Mouse (Mus musculus) MEL (cell line): Measurements from ENCODE around the gene Gm13290. TPM values are rescaled to one million over a fixed set of nuclear protein-coding genes. Genes with fewer than 3 reads are reported as not detected.
"Not testable (repeated sequence)": the region's sequence is repeated elsewhere in the genome, so short reads cannot be mapped to it uniquely, and the experiment has no call there.

ENCODE experiments used
- DNase-seq: peaks from one replicate; pipeline ENCODE4 v3.0.0; 2011; ENCODE audit warnings: low read depth, low spot score
- H3K27ac ChIP-seq: 2 replicates; pipeline ENCODE4 v1.5.1; 2012; ENCODE audit warnings: low read depth, mild to moderate bottlenecking, control low read depth, low read length, moderate library complexity; ENCODE audit not compliant: control insufficient read depth
- H3K27me3 ChIP-seq, 2 experiments: fragments of 150-350 bp in 1 of 2; sonication (generic) in 1 of 2; 2 replicates each; pipeline ENCODE4 v1.6.1; 2012; ENCODE audit warnings: low read length in 2 of 2, mild to moderate bottlenecking in 2 of 2, improper control_type of control experiment in 1 of 2, moderate library complexity in 1 of 2; ENCODE audit not compliant: insufficient read depth in 2 of 2, control insufficient read depth in 1 of 2
- H3K36me3 ChIP-seq, 2 experiments: 2 replicates each; pipeline ENCODE4 v1.6.1; 2012 to 2014; ENCODE audit warnings: low read length in 2 of 2, improper control_type of control experiment in 1 of 2, inconsistent platforms in 1 of 2, mild to moderate bottlenecking in 1 of 2; ENCODE audit not compliant: insufficient read depth in 2 of 2, control insufficient read depth in 1 of 2
- H3K4me1 ChIP-seq, 2 experiments: fragments of 150-350 bp in 1 of 2; sonication (generic) in 1 of 2; 2 replicates each; pipeline ENCODE4 v1.6.1; 2012; ENCODE audit warnings: low read length in 2 of 2, improper control_type of control experiment in 1 of 2, mild to moderate bottlenecking in 1 of 2; ENCODE audit not compliant: insufficient read depth in 2 of 2, control insufficient read depth in 1 of 2
- H3K4me3 ChIP-seq, 2 experiments: fragments of 150-350 bp in 1 of 2; sonication (generic) in 1 of 2; 2 replicates each; pipeline ENCODE4 v1.5.1; 2012; ENCODE audit warnings: low read depth in 2 of 2, low read length in 2 of 2, mild to moderate bottlenecking in 2 of 2, moderate library complexity in 2 of 2, control low read depth in 1 of 2, improper control_type of control experiment in 1 of 2; ENCODE audit not compliant: control insufficient read depth in 1 of 2, insufficient read depth in 1 of 2
- H3K79me2 ChIP-seq: 2 replicates; pipeline ENCODE4 v1.6.1; 2012; ENCODE audit warnings: mild to moderate bottlenecking, low read length, moderate library complexity; ENCODE audit not compliant: control insufficient read depth, poor library complexity, insufficient read depth
- H3K9ac ChIP-seq: 2 replicates; pipeline ENCODE4 v1.6.1; 2012; ENCODE audit warnings: low read depth, mild to moderate bottlenecking, control low read depth, low read length, moderate library complexity; ENCODE audit not compliant: control insufficient read depth, poor library complexity, severe bottlenecking
- H3K9me3 ChIP-seq: fragments of 150-350 bp; sonication (generic); replicated peaks from 2 replicates; pipeline ENCODE4 v1.6.1; 2012; ENCODE audit warnings: mild to moderate bottlenecking, low read length, improper control_type of control experiment, moderate library complexity; ENCODE audit not compliant: insufficient read depth
- CTCF ChIP-seq, 3 experiments: IDR thresholded peaks in 2 of 3; conservative IDR thresholded peaks in 1 of 3; 2 replicates each; pipeline ENCODE4 v1.5.1; 2011 to 2012; ENCODE audit warnings: low read length in 3 of 3, low read depth in 2 of 3, mild to moderate bottlenecking in 2 of 3, improper control_type of control experiment in 1 of 3, inconsistent platforms in 1 of 3, mixed read lengths in 1 of 3, moderate library complexity in 1 of 3; ENCODE audit not compliant: control insufficient read depth in 1 of 3, insufficient read depth in 1 of 3, poor library complexity in 1 of 3, severe bottlenecking in 1 of 3
- polyA plus RNA-seq, 2 experiments: library from polyadenylated mRNA; stranded (reverse) in 1 of 2; unstranded in 1 of 2; fragments of >175 nt in 1 of 2; fragments of >200 nt in 1 of 2; gene quantifications; 2 replicates each; pipeline versions ENCODE4 v1.2.1 to v1.2.4; 2012; ENCODE audit warnings: low replicate concordance in 2 of 2, low read depth in 1 of 2; ENCODE audit not compliant: insufficient read length in 2 of 2, insufficient read depth in 1 of 2, missing spikeins in 1 of 2
- total RNA-seq: library from RNA; depleted of rRNA; stranded (reverse); fragments of 300-350 nt; gene quantifications from 2 replicates; pipeline ENCODE4 v1.2.3, GENCODE M21; 2012

Gm13290 gene
- total and polyA plus RNA-seq, 3 experiments, result 0.29 TPM; not detected in 2

DNA sequence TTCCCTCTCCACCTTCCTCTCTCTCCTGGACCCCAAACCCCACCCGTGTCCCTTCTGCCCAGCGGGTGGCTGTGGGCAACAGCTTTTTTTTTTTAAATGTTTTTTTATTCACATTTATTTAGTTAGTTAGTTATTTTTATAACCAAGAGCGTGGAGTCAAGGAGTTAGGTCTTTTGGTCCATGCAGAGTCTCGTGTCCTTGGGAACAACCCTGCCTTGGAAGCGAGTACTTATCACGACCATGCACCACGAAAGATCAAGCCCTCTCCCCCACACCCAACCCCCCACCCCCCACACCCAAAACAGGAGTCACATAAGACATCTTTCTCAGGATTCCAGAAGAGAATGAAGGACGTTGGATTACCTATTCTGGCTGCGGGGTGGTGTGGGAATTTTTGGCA, 11.3 kb upstream of the Gm13290 start:
- DNase-seq, H3K9me3 ChIP-seq, H3K4me3 ChIP-seq, H3K9ac ChIP-seq, H3K4me1 ChIP-seq, H3K27ac ChIP-seq, H3K79me2 ChIP-seq, H3K27me3 ChIP-seq, H3K36me3 ChIP-seq: not testable (repeated sequence)
- 0 out of 6 replicates have a peak, but pooled peaks of 1 of the 3 experiments have one; percentile 2 for TF ChIP-seq CTCF (IDR thresholded peaks at IDR 0.05 in 2 of 3, conservative IDR thresholded peaks at IDR 0.05 in 1 of 3; ENCODE audit: control insufficient read depth in 1 of 3, insufficient read depth in 1 of 3, low read depth in 2 of 3, low read length in 3 of 3, poor library complexity in 1 of 3, severe bottlenecking in 1 of 3)
- TF ChIP-seq, all 39 proteins: peak for 1; not testable (repeated sequence) for 38

GRCm38 (mm10) chr4:88763384-88764018, 10.1 kb upstream of the Gm13290 start:
- not testable (repeated sequence) for H3K27me3 ChIP-seq, H3K36me3 ChIP-seq, H3K4me1 ChIP-seq, H3K9me3 ChIP-seq, H3K79me2 ChIP-seq, H3K27ac ChIP-seq
- Histone ChIP-seq H3K4me3 (peak overlapping the region in 1 of 2 experiments; percentile 23; a peak in 1 of 4 replicates), H3K9ac (peak overlapping the region; percentile 45; the same call in 1 of the 2 replicates)
- DNase-seq, result peak; percentile 37

DNA sequence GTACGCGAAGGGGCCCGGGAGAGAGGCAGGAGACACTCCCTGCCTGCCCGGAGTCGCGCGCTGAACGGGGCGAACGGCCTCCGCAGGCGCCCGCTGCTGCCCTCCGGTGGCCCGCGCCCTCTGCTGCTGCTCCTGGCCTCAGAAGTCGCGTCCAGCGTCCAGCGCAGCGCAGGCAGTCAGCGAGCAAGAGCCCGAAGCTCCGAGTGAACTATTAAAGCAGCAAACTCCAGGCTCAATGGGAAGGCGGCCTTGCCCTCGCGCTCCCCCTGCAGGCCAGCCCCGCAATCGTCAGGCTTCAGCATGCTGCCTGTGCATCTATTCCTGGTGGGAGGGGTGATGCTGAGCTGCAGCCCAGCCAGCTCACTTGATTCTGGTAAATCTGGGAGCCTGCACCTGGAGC, 3.0 kb downstream of the Gm13290 start, which contains the start of gene Gm13289:
Gm13289 (plus strand) TSS at position 301 of the 400 bp plus-strand sequence.
- DNase-seq, H3K4me1 ChIP-seq, H3K4me3 ChIP-seq: not testable (repeated sequence)

GRCm38 (mm10) chr4:88779550-88779949, 5.9 kb downstream of the Gm13290 start, which contains the start of gene Gm13272:
TSS of gene Gm13272 (plus strand) at chr4:88779850.
- H3K27ac ChIP-seq, H3K9ac ChIP-seq, H3K27me3 ChIP-seq, H3K4me3 ChIP-seq, H3K9me3 ChIP-seq, DNase-seq, H3K79me2 ChIP-seq, H3K4me1 ChIP-seq, H3K36me3 ChIP-seq: not testable (repeated sequence)

More for the DNA sequence above, 3.0 kb downstream of the Gm13290 start, which contains the start of gene Gm13289:
- not testable (repeated sequence) for H3K27ac ChIP-seq, H3K9me3 ChIP-seq, H3K79me2 ChIP-seq, H3K9ac ChIP-seq, H3K27me3 ChIP-seq, H3K36me3 ChIP-seq

- DNase-seq, H3K4me1 ChIP-seq, H3K9ac ChIP-seq, H3K27me3 ChIP-seq, H3K79me2 ChIP-seq, H3K27ac ChIP-seq, H3K4me3 ChIP-seq, H3K9me3 ChIP-seq, H3K36me3 ChIP-seq: not testable (repeated sequence)
Measured at GRCm38 (mm10) chr4:88780320-88780719, 6.7 kb downstream of the Gm13290 start.

GRCm38 (mm10) chr4:88781831-88782230, 8.2 kb downstream of the Gm13290 start, which contains the start of gene Ifnz:
TSS of gene Ifnz (plus strand) at chr4:88782131.
- not testable (repeated sequence) for H3K27me3 ChIP-seq, H3K27ac ChIP-seq, H3K79me2 ChIP-seq, H3K9ac ChIP-seq, H3K4me3 ChIP-seq, H3K9me3 ChIP-seq, H3K36me3 ChIP-seq, H3K4me1 ChIP-seq, DNase-seq

- not testable (repeated sequence) for H3K27me3 ChIP-seq, H3K4me1 ChIP-seq, H3K79me2 ChIP-seq, H3K4me3 ChIP-seq, DNase-seq, H3K9me3 ChIP-seq, H3K9ac ChIP-seq, H3K27ac ChIP-seq, H3K36me3 ChIP-seq
Measured at GRCm38 (mm10) chr4:88782335-88782734, 8.7 kb downstream of the Gm13290 start.
